Mouse (Mus musculus): ENCODE data around the gene Gm20431.

DNA sequence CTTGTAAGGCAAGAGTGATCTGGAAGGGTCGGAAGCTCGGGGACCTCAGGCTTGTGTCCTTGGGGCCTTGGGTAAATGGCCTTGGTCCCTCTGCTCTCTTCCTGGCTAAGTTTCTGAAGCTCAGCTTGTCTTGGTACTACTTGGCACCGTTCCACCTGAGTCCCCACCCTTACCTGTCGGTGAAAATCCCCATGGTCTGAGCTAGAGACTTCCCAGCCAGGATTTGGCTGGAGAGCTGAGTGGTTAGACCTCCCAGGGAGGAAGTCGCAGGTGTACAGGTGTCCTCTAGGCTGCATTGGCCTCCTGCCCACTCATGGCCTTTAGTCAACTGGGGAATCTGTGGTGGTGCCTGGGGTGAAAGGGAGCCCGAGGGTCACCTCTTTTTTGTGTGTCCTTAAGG is 90.5 kb downstream of the Gm20431 start:
- TF ChIP-seq HCFC1 (IDR thresholded peaks at IDR 0.05; ENCODE audit: borderline replicate concordance, insufficient read depth, low read length) (no peak), ZNF384 (IDR thresholded peaks at IDR 0.05; ENCODE audit: low read depth, low read length) (no peak), CHD2 (IDR thresholded peaks at IDR 0.05; ENCODE audit: low read depth, low read length) (no peak)

Data from ES-E14 (cell line).